Mouse (Mus musculus): ENCODE results near the gene Pih1d3. TPM values are rescaled to one million over a fixed set of nuclear protein-coding genes. Genes with fewer than 3 reads are reported as not detected.

The Pih1d3 gene
- polyA plus RNA-seq, 1 experiment, result not detected

GRCm38 (mm10) chr1:31203771-31204170 lies 18.9 kb upstream of the Pih1d3 start:
- Histone ChIP-seq H3K27me3 (ENCODE audit: control insufficient read depth, insufficient read depth, low read length) (no peaks in the 10 kb centered on the region), H3K4me3 (ENCODE audit: extremely low read depth, insufficient read depth, insufficient read length) (no peak overlapping the region), H3K36me3 (ENCODE audit: control insufficient read depth, insufficient read depth, low read length) (no peaks in the 10 kb centered on the region), H3K27ac (ENCODE audit: insufficient read depth, low read length) (no peak overlapping the region), H3K4me1 (ENCODE audit: control insufficient read depth, insufficient read depth, insufficient read length) (no peaks in the 10 kb centered on the region)
- WGBS, result 91% methylated on average over 10 of the region's 10 CpGs
- TF ChIP-seq POLR2A (IDR thresholded peaks at IDR 0.05; ENCODE audit: low read depth, low read length), result no peak
- TF ChIP-seq CTCF (IDR thresholded peaks at IDR 0.05; ENCODE audit: extremely low read depth, insufficient read depth, insufficient read length, insufficient replicate concordance), result no peak
- DNase-seq (ENCODE audit: low read depth in 1 of 2, low spot score in 2 of 2), result no peak

DNA sequence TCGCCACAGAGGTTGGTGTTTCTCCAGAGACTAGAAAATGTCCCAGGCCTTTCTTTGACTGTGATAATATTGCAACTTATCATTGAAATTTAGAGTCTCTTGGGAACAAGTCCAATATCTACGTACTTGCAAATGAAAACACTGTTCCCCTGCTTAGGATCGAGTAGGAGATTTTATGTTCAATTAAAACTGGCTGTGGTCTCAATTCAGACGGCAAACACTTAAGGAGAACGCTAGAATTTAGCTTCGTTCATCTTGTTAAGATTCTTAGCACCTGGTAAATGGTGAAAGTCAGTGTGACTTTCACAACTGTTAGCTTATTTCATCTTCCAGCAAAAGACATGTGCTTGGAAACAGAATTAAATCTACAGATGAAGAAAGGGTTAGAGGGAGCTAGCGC lies 17.3 kb upstream of the Pih1d3 start:
- DNase-seq (ENCODE audit: low read depth in 1 of 2, low spot score in 2 of 2), result no peak
- H3K4me1 ChIP-seq (ENCODE audit: control insufficient read depth, insufficient read depth, insufficient read length), result no peaks in the 10 kb centered on the region
- H3K27ac ChIP-seq (ENCODE audit: insufficient read depth, low read length), result no peak overlapping the region
- H3K36me3 ChIP-seq (ENCODE audit: control insufficient read depth, insufficient read depth, low read length), result no peaks in the 10 kb centered on the region
- no peak for TF ChIP-seq POLR2A (IDR thresholded peaks at IDR 0.05; ENCODE audit: low read depth, low read length)
- no peak for TF ChIP-seq CTCF (IDR thresholded peaks at IDR 0.05; ENCODE audit: extremely low read depth, insufficient read depth, insufficient read length, insufficient replicate concordance)
- H3K27me3 ChIP-seq (ENCODE audit: control insufficient read depth, insufficient read depth, low read length), result no peaks in the 10 kb centered on the region
- H3K4me3 ChIP-seq (ENCODE audit: extremely low read depth, insufficient read depth, insufficient read length), result no peak overlapping the region
- WGBS, result 82% methylated on average over 7 of the region's 7 CpGs

DNA sequence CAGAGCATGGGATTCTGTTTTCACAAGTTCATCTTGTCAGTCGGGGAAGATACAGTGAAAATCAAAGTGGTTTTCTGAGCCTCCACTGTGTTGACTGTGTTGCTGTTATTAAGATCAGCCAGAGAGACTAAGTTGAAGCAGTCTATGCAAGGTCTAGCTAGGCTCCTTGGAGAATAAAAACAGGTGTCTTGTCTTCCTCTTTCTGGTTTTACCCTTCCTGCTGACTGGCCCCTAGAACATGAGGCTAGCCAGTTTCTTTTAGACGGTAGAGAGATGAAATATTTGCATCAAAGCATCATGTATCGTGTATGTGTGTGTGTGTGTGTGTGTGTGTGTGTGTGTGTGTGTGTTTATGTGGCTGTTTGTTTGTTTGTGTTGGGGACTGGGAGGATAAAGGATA lies 16.9 kb upstream of the Pih1d3 start:
- TF ChIP-seq CTCF (IDR thresholded peaks at IDR 0.05; ENCODE audit: extremely low read depth, insufficient read depth, insufficient read length, insufficient replicate concordance) (no peak), POLR2A (IDR thresholded peaks at IDR 0.05; ENCODE audit: low read depth, low read length) (no peak)
- 38% methylated on average over 3 of the region's 3 CpGs for WGBS
- no peaks in the 10 kb centered on the region for H3K4me1 ChIP-seq (ENCODE audit: control insufficient read depth, insufficient read depth, insufficient read length)
- no peak overlapping the region for H3K4me3 ChIP-seq (ENCODE audit: extremely low read depth, insufficient read depth, insufficient read length)
- no peaks in the 10 kb centered on the region for H3K36me3 ChIP-seq (ENCODE audit: control insufficient read depth, insufficient read depth, low read length)
- no peak for DNase-seq (ENCODE audit: low read depth in 1 of 2, low spot score in 2 of 2)
- no peaks in the 10 kb centered on the region for H3K27me3 ChIP-seq (ENCODE audit: control insufficient read depth, insufficient read depth, low read length)
- no peak overlapping the region for H3K27ac ChIP-seq (ENCODE audit: insufficient read depth, low read length)

DNA sequence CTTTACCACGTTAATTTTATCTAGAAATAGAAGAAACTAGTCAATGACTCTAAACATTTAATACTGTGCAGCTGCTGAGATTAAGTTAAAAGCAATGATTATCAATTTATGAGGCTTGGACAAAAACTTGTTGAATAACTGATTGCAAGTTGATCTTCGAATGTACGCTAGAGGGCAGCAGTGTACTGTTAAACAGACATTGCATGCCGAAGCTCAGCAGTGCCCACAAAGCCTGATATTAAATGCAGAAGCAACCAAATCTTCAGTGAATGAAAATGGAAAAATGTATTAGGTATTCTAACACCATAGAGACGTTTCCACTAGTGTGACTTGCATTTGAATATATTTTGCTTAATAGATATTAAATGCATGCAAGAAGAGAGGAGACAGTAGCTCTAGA lies 12.5 kb upstream of the Pih1d3 start:
- H3K4me3 ChIP-seq (ENCODE audit: extremely low read depth, insufficient read depth, insufficient read length), result no peak overlapping the region
- H3K27ac ChIP-seq (ENCODE audit: insufficient read depth, low read length), result no peak overlapping the region
- no peak for TF ChIP-seq POLR2A (IDR thresholded peaks at IDR 0.05; ENCODE audit: low read depth, low read length)
- TF ChIP-seq CTCF (IDR thresholded peaks at IDR 0.05; ENCODE audit: extremely low read depth, insufficient read depth, insufficient read length, insufficient replicate concordance), result no peak
- no peaks in the 10 kb centered on the region for H3K36me3 ChIP-seq (ENCODE audit: control insufficient read depth, insufficient read depth, low read length)
- WGBS, result under 1% methylated on average over 5 of the region's 5 CpGs
- H3K27me3 ChIP-seq (ENCODE audit: control insufficient read depth, insufficient read depth, low read length), result no peaks in the 10 kb centered on the region
- peak in 1 of 2 experiments; percentile 9 for DNase-seq (ENCODE audit: low read depth in 1 of 2, low spot score in 2 of 2)
- H3K4me1 ChIP-seq (ENCODE audit: control insufficient read depth, insufficient read depth, insufficient read length), result no peaks in the 10 kb centered on the region

DNA sequence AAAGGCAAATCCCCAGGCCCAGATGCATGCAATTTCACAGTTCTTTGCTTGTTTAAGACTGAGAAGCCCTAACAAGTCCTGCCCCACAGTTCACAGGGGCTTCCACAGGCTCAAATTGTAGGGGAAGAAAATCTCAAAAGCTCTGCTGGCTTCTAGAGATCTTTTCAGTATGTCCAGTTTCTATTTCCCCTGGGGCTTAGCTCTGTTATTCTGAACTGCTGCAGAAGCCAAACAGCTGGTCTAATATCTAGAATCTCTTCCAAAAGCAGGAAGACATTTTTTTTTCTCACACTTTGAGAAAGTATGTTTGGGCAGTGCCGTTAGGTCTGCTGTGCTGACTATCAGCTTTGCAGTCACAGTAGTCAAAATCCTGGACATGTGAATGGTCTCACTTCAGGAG lies 7.8 kb upstream of the Pih1d3 start:
- TF ChIP-seq POLR2A (IDR thresholded peaks at IDR 0.05; ENCODE audit: low read depth, low read length) (no peak), CTCF (IDR thresholded peaks at IDR 0.05; ENCODE audit: extremely low read depth, insufficient read depth, insufficient read length, insufficient replicate concordance) (no peak)
- H3K36me3 ChIP-seq (ENCODE audit: control insufficient read depth, insufficient read depth, low read length), result no peaks in the 10 kb centered on the region
- WGBS, result 77% methylated on average over 1 of the region's 1 CpGs
- no peak overlapping the region for H3K4me3 ChIP-seq (ENCODE audit: extremely low read depth, insufficient read depth, insufficient read length)
- no peaks in the 10 kb centered on the region for H3K4me1 ChIP-seq (ENCODE audit: control insufficient read depth, insufficient read depth, insufficient read length)
- H3K27me3 ChIP-seq (ENCODE audit: control insufficient read depth, insufficient read depth, low read length), result no peaks in the 10 kb centered on the region
- no peak overlapping the region for H3K27ac ChIP-seq (ENCODE audit: insufficient read depth, low read length)
- no peak for DNase-seq (ENCODE audit: low read depth in 1 of 2, low spot score in 2 of 2)

- Histone ChIP-seq H3K4me1 (ENCODE audit: control insufficient read depth, insufficient read depth, insufficient read length) (no peaks in the 10 kb centered on the region), H3K27ac (ENCODE audit: insufficient read depth, low read length) (no peak overlapping the region), H3K27me3 (ENCODE audit: control insufficient read depth, insufficient read depth, low read length) (no peaks in the 10 kb centered on the region), H3K36me3 (ENCODE audit: control insufficient read depth, insufficient read depth, low read length) (no peaks in the 10 kb centered on the region), H3K4me3 (ENCODE audit: extremely low read depth, insufficient read depth, insufficient read length) (no peak overlapping the region)
- DNase-seq (ENCODE audit: low read depth in 1 of 2, low spot score in 2 of 2), result no peak
- WGBS, result 92% methylated on average over 4 of the region's 4 CpGs
- TF ChIP-seq POLR2A (IDR thresholded peaks at IDR 0.05; ENCODE audit: low read depth, low read length) (no peak), CTCF (IDR thresholded peaks at IDR 0.05; ENCODE audit: extremely low read depth, insufficient read depth, insufficient read length, insufficient replicate concordance) (no peak)
These were observed 1.9 kb upstream of the Pih1d3 start for GRCm38 (mm10) chr1:31220599-31221250.

GRCm38 (mm10) chr1:31233319-31234036 lies 10.8 kb downstream of the Pih1d3 start:
- no peaks in the 10 kb centered on the region for H3K4me1 ChIP-seq (ENCODE audit: control insufficient read depth, insufficient read depth, insufficient read length)
- H3K27ac ChIP-seq (ENCODE audit: insufficient read depth, low read length), result no peak overlapping the region
- H3K27me3 ChIP-seq (ENCODE audit: control insufficient read depth, insufficient read depth, low read length), result no peaks in the 10 kb centered on the region
- TF ChIP-seq CTCF (IDR thresholded peaks at IDR 0.05; ENCODE audit: extremely low read depth, insufficient read depth, insufficient read length, insufficient replicate concordance) (no peak), POLR2A (IDR thresholded peaks at IDR 0.05; ENCODE audit: low read depth, low read length) (no peak)
- DNase-seq (ENCODE audit: low read depth in 1 of 2, low spot score in 2 of 2), result no peak
- no peak overlapping the region for H3K4me3 ChIP-seq (ENCODE audit: extremely low read depth, insufficient read depth, insufficient read length)
- H3K36me3 ChIP-seq (ENCODE audit: control insufficient read depth, insufficient read depth, low read length), result no peaks in the 10 kb centered on the region

All from spleen, adult 2 months (tissue).